ENCODE assay signal across 8 mouse cellular contexts in genomic region chr12:112673576-112674091, GRCm38 (mm10). TPM values are rescaled to one million over a fixed set of nuclear protein-coding genes. Genes with fewer than 3 reads are reported as not detected.
DNase-seq lines count a peak whose midpoint lies in the region; ATAC-seq lines count a peak whose summit lies in the region.

No protein-coding gene starts in this region.

- no peaks in the 10 kb centered on the region for H3K9me3 ChIP-seq in embryonic facial prominence, embryonic 10.5 days
- no peaks in the 10 kb centered on the region for H3K9me3 ChIP-seq in hindbrain, embryonic 10.5 days
- no peaks in the 10 kb centered on the region for H3K9me3 ChIP-seq in limb, embryonic 13.5 days
- no peaks in the 10 kb centered on the region for H3K9me3 ChIP-seq in midbrain, embryonic 15.5 days

- peak; percentile 40 for ATAC-seq in CD4-positive, CD25-positive, alpha-beta regulatory T cell, adult 4 months
- ATAC-seq in limb, embryonic 13.5 days (ENCODE audit: low FRiP score, low read depth): peak; percentile 6; the same call in 1 of the 2 replicates
- peak; percentile 19 for ATAC-seq in midbrain, embryonic 15.5 days (replicated peaks)

- peak overlapping the region; percentile 100 for H3K4me3 ChIP-seq in embryonic facial prominence, embryonic 10.5 days
- peak overlapping the region; percentile 99 for H3K4me3 ChIP-seq in hindbrain, embryonic 10.5 days
- peak overlapping the region; percentile 100 for H3K4me3 ChIP-seq in limb, embryonic 13.5 days
- peak overlapping the region; percentile 96 for H3K4me3 ChIP-seq in midbrain, embryonic 15.5 days

- peaks cover 74% of the 10 kb centered on the region for H3K4me1 ChIP-seq in embryonic facial prominence, embryonic 10.5 days
- peaks cover 80% of the 10 kb centered on the region for H3K4me1 ChIP-seq in hindbrain, embryonic 10.5 days (replicated peaks)
- H3K4me1 ChIP-seq in limb, embryonic 13.5 days: peaks cover 60% of the 10 kb centered on the region
- H3K4me1 ChIP-seq in midbrain, embryonic 15.5 days: peaks cover 56% of the 10 kb centered on the region

- peak overlapping the region; percentile 99 for H3K27ac ChIP-seq in embryonic facial prominence, embryonic 10.5 days (replicated peaks)
- peak overlapping the region; percentile 100 for H3K27ac ChIP-seq in hindbrain, embryonic 10.5 days
- H3K27ac ChIP-seq in limb, embryonic 13.5 days: peak overlapping the region; percentile 94
- peak overlapping the region; percentile 94 for H3K27ac ChIP-seq in midbrain, embryonic 15.5 days

- 6% methylated on average over 68 of the region's 68 CpGs for WGBS in embryonic facial prominence, embryonic 10.5 days
- WGBS in hindbrain, embryonic 10.5 days: under 1% methylated on average over 67 of the region's 68 CpGs
- WGBS in limb, embryonic 13.5 days: under 1% methylated on average over 46 of the region's 68 CpGs
- WGBS in midbrain, embryonic 15.5 days: under 1% methylated on average over 65 of the region's 68 CpGs

- DNase-seq in embryo, embryonic 11 days: peak; percentile 68
- no peak for DNase-seq in embryo, embryonic 10 days (ENCODE audit: low spot score)
- peak; percentile 63 for DNase-seq in embryonic facial prominence, embryonic 10.5 days (ENCODE audit: low spot score)
- DNase-seq in hindbrain, embryonic 10.5 days (ENCODE audit: low spot score): peak; percentile 62
- peak; percentile 69 for DNase-seq in thymus, postnatal 4 days

- peak overlapping the region; percentile 99 for H3K9ac ChIP-seq in limb, embryonic 13.5 days
- peak overlapping the region; percentile 98 for H3K9ac ChIP-seq in midbrain, embryonic 15.5 days

- H3K27me3 ChIP-seq in embryonic facial prominence, embryonic 10.5 days (replicated peaks; ENCODE audit: low read depth, poor library complexity, severe bottlenecking): peaks cover 25% of the 10 kb centered on the region
- H3K27me3 ChIP-seq in hindbrain, embryonic 10.5 days (ENCODE audit: insufficient read depth, poor library complexity, severe bottlenecking): peaks cover 25% of the 10 kb centered on the region
- H3K27me3 ChIP-seq in limb, embryonic 13.5 days: peaks cover 17% of the 10 kb centered on the region
- H3K27me3 ChIP-seq in midbrain, embryonic 15.5 days (replicated peaks): peaks cover 10% of the 10 kb centered on the region

- peak overlapping the region; percentile 96 for H3K4me2 ChIP-seq in limb, embryonic 13.5 days (replicated peaks)
- peak overlapping the region; percentile 92 for H3K4me2 ChIP-seq in midbrain, embryonic 15.5 days

- peaks cover 37% of the 10 kb centered on the region for H3K36me3 ChIP-seq in embryonic facial prominence, embryonic 10.5 days (replicated peaks)
- peaks cover 33% of the 10 kb centered on the region for H3K36me3 ChIP-seq in hindbrain, embryonic 10.5 days
- H3K36me3 ChIP-seq in limb, embryonic 13.5 days: peaks cover 33% of the 10 kb centered on the region
- H3K36me3 ChIP-seq in midbrain, embryonic 15.5 days (replicated peaks): peaks cover 11% of the 10 kb centered on the region; the same call in 1 of the 2 replicates

RNA-seq across cellular contexts. Expression of gene Akt1, which starts 1.1 kb away (rescaled TPM):
- polyA plus RNA-seq in CD4-positive, CD25-positive, alpha-beta regulatory T cell, adult 4 months (2017; shearing (Covaris generic)): 10 to 100 TPM; 14.6 to 18.4 TPM
- polyA plus RNA-seq in embryonic facial prominence, embryonic 10.5 days (2016; fragmentation: Nextera tagmentation; extraction: Ambion mirVana): 47.0 and 53.4 TPM in 2 replicates
- polyA plus RNA-seq in hindbrain, embryonic 10.5 days (2016; fragmentation: Nextera tagmentation; extraction: Ambion mirVana): 50.9 and 56.8 TPM in 2 replicates
- polyA plus RNA-seq in limb, embryonic 13.5 days (2015; fragmentation: Nextera tagmentation; extraction: Ambion mirVana): 62.5 and 71.0 TPM in 2 replicates
- 139 and 162 TPM in 2 replicates for polyA plus RNA-seq in midbrain, embryonic 15.5 days (2015; fragmentation: Nextera tagmentation; extraction: Ambion mirVana)

RNA-seq across cellular contexts. Expression of gene Zbtb42, which starts 5.0 kb away (rescaled TPM):
- polyA plus RNA-seq in CD4-positive, CD25-positive, alpha-beta regulatory T cell, adult 4 months (2017; shearing (Covaris generic)): 1 to 10 TPM; 2.8 to 2.9 TPM
- polyA plus RNA-seq in embryonic facial prominence, embryonic 10.5 days (2016; fragmentation: Nextera tagmentation; extraction: Ambion mirVana): 4.3 and 4.5 TPM in 2 replicates
- 7.1 and 10.9 TPM in 2 replicates for polyA plus RNA-seq in hindbrain, embryonic 10.5 days (2016; fragmentation: Nextera tagmentation; extraction: Ambion mirVana)
- polyA plus RNA-seq in limb, embryonic 13.5 days (2015; fragmentation: Nextera tagmentation; extraction: Ambion mirVana): 2.2 and 2.4 TPM in 2 replicates
- polyA plus RNA-seq in midbrain, embryonic 15.5 days (2015; fragmentation: Nextera tagmentation; extraction: Ambion mirVana): 1.9 and 2.5 TPM in 2 replicates

RNA-seq across cellular contexts. Expression of gene Siva1, which starts 29.2 kb away (rescaled TPM):
- 10 to 100 TPM; 30.9 to 37.1 TPM for polyA plus RNA-seq in CD4-positive, CD25-positive, alpha-beta regulatory T cell, adult 4 months (2017; shearing (Covaris generic))
- 332 TPM in 2 replicates for polyA plus RNA-seq in embryonic facial prominence, embryonic 10.5 days (2016; fragmentation: Nextera tagmentation; extraction: Ambion mirVana)
- 281 and 334 TPM in 2 replicates for polyA plus RNA-seq in hindbrain, embryonic 10.5 days (2016; fragmentation: Nextera tagmentation; extraction: Ambion mirVana)
- 246 and 251 TPM in 2 replicates for polyA plus RNA-seq in limb, embryonic 13.5 days (2015; fragmentation: Nextera tagmentation; extraction: Ambion mirVana)
- 51.2 and 59.2 TPM in 2 replicates for polyA plus RNA-seq in midbrain, embryonic 15.5 days (2015; fragmentation: Nextera tagmentation; extraction: Ambion mirVana)

RNA-seq across cellular contexts. Expression of gene Cep170b, which starts 46.6 kb away (rescaled TPM):
- 1 to 10 TPM; 2.4 to 4.9 TPM for polyA plus RNA-seq in CD4-positive, CD25-positive, alpha-beta regulatory T cell, adult 4 months (2017; shearing (Covaris generic))
- 9.7 and 10.6 TPM in 2 replicates for polyA plus RNA-seq in embryonic facial prominence, embryonic 10.5 days (2016; fragmentation: Nextera tagmentation; extraction: Ambion mirVana)
- polyA plus RNA-seq in hindbrain, embryonic 10.5 days (2016; fragmentation: Nextera tagmentation; extraction: Ambion mirVana): 6.7 and 8.7 TPM in 2 replicates
- 14.7 and 16.6 TPM in 2 replicates for polyA plus RNA-seq in limb, embryonic 13.5 days (2015; fragmentation: Nextera tagmentation; extraction: Ambion mirVana)
- 51.0 and 53.7 TPM in 2 replicates for polyA plus RNA-seq in midbrain, embryonic 15.5 days (2015; fragmentation: Nextera tagmentation; extraction: Ambion mirVana)

RNA-seq across cellular contexts. Expression of gene Adssl1, which starts 53.8 kb away (rescaled TPM):
- 1 to 10 TPM; 2.0 to 2.3 TPM for polyA plus RNA-seq in CD4-positive, CD25-positive, alpha-beta regulatory T cell, adult 4 months (2017; shearing (Covaris generic))
- 4.0 and 4.3 TPM in 2 replicates for polyA plus RNA-seq in embryonic facial prominence, embryonic 10.5 days (2016; fragmentation: Nextera tagmentation; extraction: Ambion mirVana)
- 3.7 and 5.5 TPM in 2 replicates for polyA plus RNA-seq in hindbrain, embryonic 10.5 days (2016; fragmentation: Nextera tagmentation; extraction: Ambion mirVana)
- 12.8 and 14.7 TPM in 2 replicates for polyA plus RNA-seq in limb, embryonic 13.5 days (2015; fragmentation: Nextera tagmentation; extraction: Ambion mirVana)
- polyA plus RNA-seq in midbrain, embryonic 15.5 days (2015; fragmentation: Nextera tagmentation; extraction: Ambion mirVana): 3.1 and 3.6 TPM in 2 replicates
